Mouse (Mus musculus): ENCODE data around the gene Trem3.

DNA sequence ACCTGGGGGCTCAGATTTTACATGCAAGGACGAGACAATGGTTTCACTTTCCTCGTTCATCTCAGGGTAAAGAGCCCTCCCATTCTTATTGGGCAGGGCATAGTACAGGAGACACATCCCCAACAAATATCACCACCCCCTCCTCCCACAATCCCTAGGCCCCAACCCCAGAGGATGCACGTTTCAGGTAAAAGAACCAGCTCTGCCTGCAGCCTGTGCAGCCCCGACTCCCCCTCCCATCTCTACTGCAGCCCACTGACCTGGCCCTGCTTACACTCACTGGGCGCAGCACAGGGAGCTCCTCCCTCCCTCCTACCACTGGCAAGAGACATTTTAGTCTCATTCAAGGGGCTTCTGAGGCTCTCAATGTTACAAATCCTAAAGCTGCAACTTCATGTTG, 34.1 kb upstream of the Trem3 start:
- TF ChIP-seq POLR2A (IDR thresholded peaks at IDR 0.05; ENCODE audit: borderline replicate concordance, low read depth, low read length) (no peak), CTCF (IDR thresholded peaks at IDR 0.05; ENCODE audit: low read depth, low read length) (no peak)

All from bone marrow macrophage, adult 2 months (primary cell).